Comparison of ENCODE assay signal across 17 mouse cellular contexts in genomic region chr11:46307768-46308167, GRCm38 (mm10). TPM values are rescaled to one million over a fixed set of nuclear protein-coding genes. Genes with fewer than 3 reads are reported as not detected.
DNase-seq lines count a peak whose midpoint lies in the region; ATAC-seq and TF ChIP-seq lines count a peak whose summit lies in the region.
"Had no signal": no experiment of that assay in that cellular context is flagged by ENCODE, and none has a peak within 500 bp of the region (broad histone marks: within the 10 kb centered on the region; RNA-seq: fewer than 3 reads in every experiment).

No protein-coding gene starts in this region.

- TF ChIP-seq CTCF in layer of hippocampus, adult 2 months (conservative IDR thresholded peaks at IDR 0.05): no peak

- peak; percentile 84 for DNase-seq in CD4-positive helper T cell, adult 2 months (ENCODE audit: low read depth, low spot score)
- peak; percentile 80 for DNase-seq in naive thymus-derived CD4-positive, alpha-beta T cell, adult 2 months (ENCODE audit: low read depth)
- peak; percentile 38 for DNase-seq in thymus, postnatal 25 days
- DNase-seq in layer of hippocampus, adult 11-12 months (ENCODE audit: low spot score): no peak
- no peak for DNase-seq in layer of hippocampus, adult 2 months (ENCODE audit: low spot score in 2 of 2)
- DNase-seq: heart, postnatal 36 days; kidney, adult 8-10 months; lung, embryonic 14.5 days; right cerebral cortex, postnatal 14 days; spleen, adult 18-20 months had no signal

- ATAC-seq in CD4-positive, CD25-positive, alpha-beta regulatory T cell, adult 4 months: peak; percentile 59
- no peak for ATAC-seq in erythroid progenitor cell, adult 5-6 weeks (replicated peaks; ENCODE audit: low FRiP score, poor library complexity, severe bottlenecking)

- H3K4me3 ChIP-seq in layer of hippocampus, adult 2 months: no peak overlapping the region
- H3K4me3 ChIP-seq: heart, embryonic 15.5 days; hindbrain, embryonic 13.5 days; midbrain, embryonic 12.5 days; stomach, embryonic 15.5 days had no signal

- no peak overlapping the region for H3K27ac ChIP-seq in layer of hippocampus, adult 2 months
- H3K27ac ChIP-seq: heart, embryonic 15.5 days; hindbrain, embryonic 13.5 days; liver, embryonic 14.5 days; midbrain, embryonic 12.5 days; stomach, embryonic 15.5 days had no signal

RNA-seq across cellular contexts. Expression of gene Cyfip2, which starts 4.9 kb away (rescaled TPM):
- 10 to 100 TPM; 62.3 to 90.1 TPM for polyA plus RNA-seq in CD4-positive, CD25-positive, alpha-beta regulatory T cell, adult 4 months (2017; shearing (Covaris generic))
- 100 to 1,000 TPM; 530 to 540 TPM for total RNA-seq in layer of hippocampus, adult 2 months (2021)
- 42.9 and 56.6 TPM in 2 replicates for total RNA-seq in erythroid progenitor cell, adult 5-6 weeks (2015; ENCODE audit: low replicate concordance)
- 13.5 and 14.4 TPM in 2 replicates for total RNA-seq in erythroid progenitor cell, adult 5-6 weeks (2017; ENCODE audit: low replicate concordance)

Comparison
In these comparisons a context has a peak if more than half of its experiments do, and no peak if none do; other contexts are left out.
1. DNase-seq: peak in CD4-positive helper T cell, adult 2 months (single experiment), naive thymus-derived CD4-positive, alpha-beta T cell, adult 2 months (single experiment) and thymus, postnatal 25 days (single experiment); none in layer of hippocampus, adult 11-12 months (single experiment) and layer of hippocampus, adult 2 months (0 of 2).
2. RNA of gene Cyfip2, which starts 4.9 kb away (total RNA-seq): 530 to 540 TPM in layer of hippocampus, adult 2 months; 13.5 to 56.6 TPM in erythroid progenitor cell, adult 5-6 weeks; every median in the first group is over 4 times any median in the second.